Mouse (Mus musculus) liver, postnatal 0 days (tissue): ENCODE data around the gene Cyp2d9.

Experiments
- CTCF ChIP-seq: sonication (generic); IDR thresholded peaks from 2 replicates; pipeline ENCODE4 v1.5.1; 2016; ENCODE audit warnings: antibody characterized with exemption, low read depth
- EP300 ChIP-seq: IDR thresholded peaks from 2 replicates; pipeline ENCODE4 v1.6.1; 2016; ENCODE audit warnings: antibody characterized with exemption, low read depth, mild to moderate bottlenecking

DNA sequence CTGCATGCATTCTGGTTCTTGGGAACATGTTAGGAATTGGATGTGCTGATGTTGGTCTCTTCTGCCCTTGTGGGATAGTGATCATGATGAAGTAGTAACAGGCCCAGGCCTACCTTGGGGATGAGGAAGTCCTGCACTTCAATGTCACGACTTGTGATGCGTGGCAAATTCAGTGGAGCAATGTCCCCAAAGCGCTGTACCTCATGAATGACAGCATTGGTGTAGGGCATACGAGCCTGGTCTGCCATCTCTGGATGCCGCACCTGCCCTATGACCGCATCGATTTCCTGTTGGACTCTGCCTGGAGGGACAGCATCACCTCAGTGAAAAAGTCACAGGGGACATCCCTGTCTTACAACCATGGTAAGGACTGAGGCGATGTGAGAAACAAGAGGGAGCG, 29.6 kb upstream of the Cyp2d9 start:
- TF ChIP-seq CTCF: no peak
- no peak for TF ChIP-seq EP300
